Mouse (Mus musculus) kidney, embryonic 16.5 days (tissue): ENCODE measurements around the gene Gm6793. TPM values are rescaled to one million over a fixed set of nuclear protein-coding genes. Genes with fewer than 3 reads are reported as not detected.

Experiments used
- ATAC-seq: fragments of 200-750 bp; cut with Nextera tagmentation; 2 replicates; pipeline ENCODE4 v1.8.0; 2017; ENCODE audit warnings: moderate TSS enrichment; ENCODE audit not compliant: low FRiP score, low TSS enrichment
- H3K27ac ChIP-seq: fragments of 300-500 bp; sonication (generic); 2 replicates; pipeline ENCODE4 v1.5.1; 2014; ENCODE audit warnings: low read length
- H3K27me3 ChIP-seq: fragments of 300-500 bp; sonication (generic); 2 replicates; pipeline ENCODE4 v1.6.1; 2014; ENCODE audit warnings: low read length, control low read depth, mixed read lengths; ENCODE audit not compliant: insufficient read depth
- H3K36me3 ChIP-seq: fragments of 300-500 bp; sonication (generic); 2 replicates; pipeline ENCODE4 v1.6.1; 2014; ENCODE audit warnings: low read length, control low read depth, mixed read lengths; ENCODE audit not compliant: insufficient read depth
- H3K4me1 ChIP-seq: fragments of 300-500 bp; sonication (generic); 2 replicates; pipeline ENCODE4 v1.6.1; 2014; ENCODE audit warnings: low read length, control low read depth, mixed read lengths; ENCODE audit not compliant: insufficient read depth
- H3K4me2 ChIP-seq: fragments of 300-500 bp; sonication (generic); replicated peaks from 2 replicates; pipeline ENCODE4 v1.6.1; 2014; ENCODE audit warnings: low read depth, low read length
- H3K4me3 ChIP-seq: fragments of 300-500 bp; sonication (generic); 2 replicates; pipeline ENCODE4 v1.5.1; 2014; ENCODE audit warnings: mild to moderate bottlenecking, low read length
- H3K9ac ChIP-seq: fragments of 300-500 bp; sonication (generic); replicated peaks from 2 replicates; pipeline ENCODE4 v1.6.1; 2014; ENCODE audit warnings: low read length
- H3K9me3 ChIP-seq: fragments of 300-500 bp; sonication (generic); 2 replicates; pipeline ENCODE4 v1.6.1; 2016; ENCODE audit warnings: low read length, control low read depth
- WGBS: fragments of 180-500 bp; shearing (Covaris S2); extraction: QIAGEN DNeasy Blood & Tissue Kit; methylation state at CpG from one replicate; pipeline ENCODE4 v1.1.7; 2014; 5-methylcytosine and 5-hydroxymethylcytosine counted together
- polyA plus RNA-seq: library from polyadenylated mRNA; unstranded; fragments of >200 nt; fragmentation: Nextera tagmentation; extraction: Ambion mirVana; gene quantifications from 2 replicates; pipeline ENCODE4 v1.2.1, GENCODE M21; 2015

The Gm6793 gene
- polyA plus RNA-seq, 1 experiment from 2014 or later: 0.75 TPM

DNA sequence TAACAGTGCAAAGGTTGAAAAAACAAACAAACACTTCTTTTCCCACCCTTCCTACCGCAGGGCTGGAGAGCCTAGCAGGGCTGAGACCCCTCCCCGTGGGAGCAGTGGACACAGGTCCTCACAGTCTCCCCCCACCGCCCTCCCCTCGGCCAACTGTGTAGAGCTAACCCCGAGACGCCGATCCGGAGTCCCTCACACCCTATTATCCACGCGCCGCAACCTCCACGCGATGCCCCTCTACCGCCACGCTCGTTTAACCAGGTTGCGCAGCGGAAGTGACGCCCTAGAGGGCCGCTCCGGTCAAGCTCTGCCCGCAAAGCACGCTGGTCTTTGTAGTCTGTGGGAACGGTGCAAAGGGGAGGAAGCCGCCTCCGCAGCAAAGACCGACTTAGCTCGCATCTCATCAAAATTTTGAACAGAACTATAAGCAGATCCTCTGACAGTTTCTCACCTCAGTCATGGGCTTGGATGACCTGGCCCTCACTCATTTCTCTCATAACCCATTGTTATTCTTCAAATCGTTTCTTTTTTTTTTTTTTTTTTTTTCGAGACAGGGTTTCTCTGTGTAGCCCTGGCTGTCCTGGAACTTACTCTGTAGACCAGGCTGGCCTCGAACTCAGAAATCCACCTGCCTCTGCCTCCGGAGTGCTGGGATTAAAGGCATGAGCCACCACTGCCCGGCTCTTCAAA, 22.7 kb downstream of the Gm6793 start, which contains the start of gene Adat1:
Gene Adat1 (minus strand): TSS at position 290 of the 690 bp plus-strand sequence.
- WGBS: 5% methylated on average over 32 of the region's 33 CpGs
- H3K4me3 ChIP-seq: peak within 1 kb of the TSS; percentile 88
- H3K36me3 ChIP-seq: peaks cover 50% of the 10 kb centered on the region
- H3K4me1 ChIP-seq: peaks cover 8% of the 10 kb centered on the region
- no peaks in the 10 kb centered on the region for H3K9me3 ChIP-seq
- ATAC-seq: peak; percentile 95
- H3K9ac ChIP-seq: peak within 1 kb of the TSS; percentile 87
- H3K27ac ChIP-seq: 0 out of 2 replicates have a peak within 1 kb of the TSS, but pooled peaks have one; percentile 28
- H3K4me2 ChIP-seq: peak within 1 kb of the TSS; percentile 79
- no peaks in the 10 kb centered on the region for H3K27me3 ChIP-seq

GRCm38 (mm10) chr8:111991278-111991677, 23.6 kb downstream of the Gm6793 start:
- H3K4me2 ChIP-seq: peak overlapping the region; percentile 79
- H3K4me1 ChIP-seq: peaks cover 8% of the 10 kb centered on the region
- 61% methylated on average over 8 of the region's 8 CpGs for WGBS
- H3K36me3 ChIP-seq: peaks cover 46% of the 10 kb centered on the region
- H3K27me3 ChIP-seq: no peaks in the 10 kb centered on the region
- H3K9me3 ChIP-seq: no peaks in the 10 kb centered on the region
- no peak for ATAC-seq
- peak overlapping the region; percentile 87 for H3K9ac ChIP-seq
- peak overlapping the region; percentile 88 for H3K4me3 ChIP-seq
- H3K27ac ChIP-seq: no peak overlapping the region

- 12% methylated on average over 7 of the region's 7 CpGs for WGBS
- Histone ChIP-seq H3K27me3 (no peaks in the 10 kb centered on the region), H3K9ac (no peak overlapping the region), H3K36me3 (peaks cover 43% of the 10 kb centered on the region), H3K9me3 (no peaks in the 10 kb centered on the region), H3K4me1 (peaks cover 8% of the 10 kb centered on the region), H3K4me3 (no peak overlapping the region), H3K4me2 (no peak overlapping the region), H3K27ac (no peak overlapping the region)
- ATAC-seq: no peak; the same call in 1 of the 2 replicates
Measured at GRCm38 (mm10) chr8:111989911-111990310, 24.9 kb downstream of the Gm6793 start.

- Histone ChIP-seq H3K9me3 (no peaks in the 10 kb centered on the region), H3K4me1 (peaks cover 12% of the 10 kb centered on the region; the same call in 1 of the 2 replicates), H3K27ac (peak overlapping the region; percentile 71), H3K4me3 (no peak overlapping the region), H3K27me3 (no peaks in the 10 kb centered on the region), H3K36me3 (peaks cover 33% of the 10 kb centered on the region), H3K9ac (no peak overlapping the region), H3K4me2 (no peak overlapping the region)
- whole genome bisulfite sequencing: 50% methylated on average over 10 of the region's 10 CpGs
- ATAC-seq: 0 out of 2 replicates have a peak, but pooled peaks have one; percentile 7
Measured at GRCm38 (mm10) chr8:111984511-111984910, 30.3 kb downstream of the Gm6793 start.

DNA sequence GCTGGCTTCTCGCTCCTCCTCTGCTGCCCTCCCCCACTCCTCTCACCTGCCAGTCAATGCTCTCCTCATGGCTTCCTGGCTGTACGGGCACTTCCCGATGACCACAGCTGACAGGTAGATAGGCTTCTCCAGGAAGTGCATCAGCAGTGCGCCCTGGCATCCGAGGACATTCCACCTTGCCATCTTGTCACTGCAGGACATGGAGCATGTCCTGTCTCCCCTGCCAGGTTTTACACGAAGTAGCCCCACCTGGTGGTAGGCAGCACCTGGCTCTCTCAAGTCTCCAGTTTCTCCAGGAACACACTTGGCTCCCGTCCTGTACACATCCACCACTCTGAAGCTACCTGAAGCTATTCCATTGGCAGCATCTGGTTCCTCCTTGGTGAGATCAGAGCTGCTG, 32.7 kb downstream of the Gm6793 start:
- H3K36me3 ChIP-seq: peaks cover 33% of the 10 kb centered on the region
- H3K4me1 ChIP-seq: peaks cover 12% of the 10 kb centered on the region; the same call in 1 of the 2 replicates
- H3K9me3 ChIP-seq: no peaks in the 10 kb centered on the region
- H3K27ac ChIP-seq: no peak overlapping the region
- no peaks in the 10 kb centered on the region for H3K27me3 ChIP-seq
- no peak overlapping the region for H3K9ac ChIP-seq
- no peak overlapping the region for H3K4me3 ChIP-seq
- 76% methylated on average over 7 of the region's 7 CpGs for WGBS
- no peak for ATAC-seq
- H3K4me2 ChIP-seq: no peak overlapping the region

DNA sequence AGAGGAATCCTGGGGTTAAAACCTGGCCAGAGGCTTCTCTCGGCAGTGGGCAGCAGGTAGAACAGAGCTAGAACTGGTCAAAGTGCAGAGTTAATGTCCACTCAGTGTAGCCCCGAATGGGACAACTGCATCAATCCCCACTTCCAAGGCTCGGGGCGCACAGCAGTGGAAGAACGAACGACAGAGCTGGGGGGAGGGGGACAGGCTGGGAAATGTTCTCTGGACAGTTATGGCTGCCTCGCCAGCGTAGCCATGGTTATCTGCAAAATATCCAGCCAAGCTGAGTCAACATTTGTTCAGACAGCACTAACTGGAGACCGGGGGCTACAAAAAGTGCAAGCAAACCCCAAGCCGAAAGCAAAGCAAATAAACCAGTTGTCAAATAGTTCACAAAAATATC, 36.7 kb downstream of the Gm6793 start:
- no peak for ATAC-seq
- no peaks in the 10 kb centered on the region for H3K27me3 ChIP-seq
- no peak overlapping the region for H3K4me2 ChIP-seq
- peaks cover 31% of the 10 kb centered on the region for H3K36me3 ChIP-seq
- H3K27ac ChIP-seq: no peak overlapping the region
- no peak overlapping the region for H3K9ac ChIP-seq
- 81% methylated on average over 10 of the region's 10 CpGs for WGBS
- H3K4me1 ChIP-seq: no peaks in the 10 kb centered on the region
- H3K9me3 ChIP-seq: no peaks in the 10 kb centered on the region; the same call in 1 of the 2 replicates
- H3K4me3 ChIP-seq: no peak overlapping the region

GRCm38 (mm10) chr8:111976326-111976725, 38.5 kb downstream of the Gm6793 start:
- no peak overlapping the region for H3K27ac ChIP-seq
- WGBS: 86% methylated on average over 2 of the region's 2 CpGs
- no peak for ATAC-seq
- no peaks in the 10 kb centered on the region for H3K4me1 ChIP-seq
- no peak overlapping the region for H3K9ac ChIP-seq
- H3K27me3 ChIP-seq: no peaks in the 10 kb centered on the region
- H3K4me2 ChIP-seq: no peak overlapping the region
- peaks cover 31% of the 10 kb centered on the region for H3K36me3 ChIP-seq
- no peaks in the 10 kb centered on the region; the same call in 1 of the 2 replicates for H3K9me3 ChIP-seq
- no peak overlapping the region for H3K4me3 ChIP-seq

DNA sequence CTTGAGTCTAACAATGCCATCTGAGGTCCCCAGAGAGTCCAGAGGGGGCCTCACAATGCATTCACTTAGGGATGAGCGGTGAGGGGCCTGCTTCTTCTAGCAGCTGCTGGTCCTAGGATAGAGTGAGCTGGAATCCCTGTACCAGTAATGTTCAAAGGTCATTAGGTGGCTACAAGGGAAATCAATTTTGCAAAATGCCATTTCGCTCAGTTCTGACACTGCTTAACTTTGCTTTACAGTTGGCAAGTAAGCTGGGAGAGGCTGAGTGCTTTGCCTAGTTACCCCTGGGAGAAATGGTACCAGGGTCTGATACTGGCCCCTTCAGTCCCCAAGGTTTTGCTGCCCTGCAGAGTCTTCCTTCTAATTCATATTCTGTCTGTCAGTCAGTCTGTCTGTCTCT, 39.1 kb downstream of the Gm6793 start:
- 90% methylated on average over 2 of the region's 2 CpGs for WGBS
- Histone ChIP-seq H3K36me3 (peaks cover 31% of the 10 kb centered on the region), H3K9me3 (no peaks in the 10 kb centered on the region; the same call in 1 of the 2 replicates), H3K27ac (no peak overlapping the region), H3K4me1 (no peaks in the 10 kb centered on the region), H3K27me3 (no peaks in the 10 kb centered on the region), H3K9ac (no peak overlapping the region), H3K4me2 (no peak overlapping the region), H3K4me3 (no peak overlapping the region)
- no peak for ATAC-seq

DNA sequence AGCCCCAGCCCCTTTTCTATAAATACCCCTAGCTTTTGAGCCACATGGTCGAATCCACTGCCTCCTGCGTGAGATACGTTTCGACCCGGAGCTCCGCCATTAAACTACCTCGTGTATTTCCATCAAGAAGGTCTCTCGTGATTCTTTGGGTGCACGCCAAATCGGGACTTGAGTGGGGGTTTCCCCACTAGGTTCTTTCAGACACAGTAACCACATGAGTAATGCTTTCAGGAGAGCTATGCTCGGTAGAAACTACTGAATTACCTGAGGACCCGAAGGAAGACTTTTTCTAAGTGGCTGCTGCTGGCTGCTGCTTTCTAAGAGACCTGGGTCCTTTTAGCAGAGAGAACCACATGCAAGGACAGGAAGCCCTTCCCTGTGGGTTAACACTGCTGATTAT, 40.7 kb downstream of the Gm6793 start:
- no peak for ATAC-seq
- Histone ChIP-seq H3K4me2 (no peak overlapping the region), H3K9me3 (no peaks in the 10 kb centered on the region; the same call in 1 of the 2 replicates), H3K27me3 (no peaks in the 10 kb centered on the region), H3K4me3 (no peak overlapping the region), H3K27ac (no peak overlapping the region), H3K4me1 (no peaks in the 10 kb centered on the region), H3K36me3 (peaks cover 31% of the 10 kb centered on the region), H3K9ac (no peak overlapping the region)
- 95% methylated on average over 12 of the region's 12 CpGs for WGBS

DNA sequence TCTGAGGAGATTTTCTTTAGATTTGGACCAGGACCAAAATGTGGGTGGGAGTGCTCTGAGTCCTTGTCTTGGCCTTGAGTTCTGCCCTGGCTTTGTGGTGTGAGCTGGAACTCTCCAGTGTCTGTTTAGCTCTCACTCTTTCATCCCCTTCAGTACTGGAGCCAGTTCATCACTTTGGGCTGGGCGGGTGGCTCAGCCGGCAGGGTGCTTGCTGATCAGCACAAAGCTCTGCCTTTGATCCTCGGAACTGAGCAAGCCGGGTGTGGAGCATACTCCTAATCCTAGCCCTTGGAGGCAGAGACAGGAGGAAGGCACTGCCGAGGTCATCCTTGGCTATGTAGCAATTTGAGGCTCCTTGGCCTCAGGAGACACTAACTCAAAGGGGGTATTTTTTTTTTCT, 45.8 kb downstream of the Gm6793 start:
- ATAC-seq: no peak
- H3K4me1 ChIP-seq: no peaks in the 10 kb centered on the region
- no peak overlapping the region for H3K4me3 ChIP-seq
- H3K9ac ChIP-seq: no peak overlapping the region
- no peak overlapping the region for H3K27ac ChIP-seq
- H3K36me3 ChIP-seq: peaks cover 9% of the 10 kb centered on the region
- WGBS: 45% methylated on average over 5 of the region's 5 CpGs
- H3K27me3 ChIP-seq: no peaks in the 10 kb centered on the region
- H3K4me2 ChIP-seq: no peak overlapping the region
- no peaks in the 10 kb centered on the region; the same call in 1 of the 2 replicates for H3K9me3 ChIP-seq
